ENCODE assay signal across 11 mouse cellular contexts in the genomic region with DNA sequence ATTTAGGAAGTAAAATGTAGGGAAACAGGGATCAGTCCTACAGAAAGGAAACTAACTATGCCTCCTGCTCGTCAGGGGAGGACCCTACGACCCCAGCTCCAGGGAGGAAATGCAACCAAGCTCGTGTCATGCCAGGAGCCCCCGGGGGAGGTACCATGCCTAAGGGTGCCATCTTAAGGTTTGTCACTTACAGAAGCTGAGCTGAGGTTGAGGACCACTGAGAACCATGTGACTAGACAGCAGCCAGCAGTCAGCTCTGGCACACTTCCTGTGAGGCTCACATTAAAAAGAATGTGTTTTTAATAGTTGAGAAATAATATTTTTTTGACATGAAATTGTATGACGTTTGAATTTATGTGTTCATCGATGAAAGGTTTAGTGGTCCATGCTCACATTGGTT.
"Had no signal": no experiment of that assay in that cellular context is flagged by ENCODE, and none has a peak within 500 bp of the region (broad histone marks: within the 10 kb centered on the region; RNA-seq: fewer than 3 reads in every experiment).

No protein-coding gene starts in this region.

- ATAC-seq: liver, postnatal 0 days; midbrain, embryonic 16.5 days had no signal

- DNase-seq: kidney, adult 2 months; kidney, postnatal 14 days; liver; liver, embryonic 13.5 days; liver, postnatal 0 days; spleen, adult 18-20 months had no signal

- H3K4me1 ChIP-seq: midbrain, embryonic 12.5 days had no signal

- H3K4me3 ChIP-seq: kidney, embryonic 15.5 days; limb, embryonic 12.5 days; liver, embryonic 13.5 days; midbrain, embryonic 12.5 days; neural tube, embryonic 15.5 days had no signal
